Mouse (Mus musculus) megakaryocyte, embryonic 14.5 days (primary cell): ENCODE data around the gene Selp. TPM values are rescaled to one million over a fixed set of nuclear protein-coding genes. Genes with fewer than 3 reads are reported as not detected.
A peak's percentile ranks its signal among the peaks of the same experiment; 100 is the strongest.

ENCODE experiments used
- H3K27me3 ChIP-seq: replicated peaks from 2 replicates; pipeline ENCODE3; 2012; ENCODE audit warnings: inconsistent platforms
- H3K36me3 ChIP-seq: replicated peaks from 2 replicates; pipeline ENCODE3; 2012; ENCODE audit warnings: low read length, inconsistent platforms, mixed read lengths
- H3K4me1 ChIP-seq: 2 replicates; pipeline ENCODE4 v1.6.1; 2012; ENCODE audit warnings: inconsistent platforms
- H3K4me3 ChIP-seq: replicated peaks from 2 replicates; pipeline ENCODE3; 2012; ENCODE audit warnings: moderate library complexity, mild to moderate bottlenecking, inconsistent platforms
- H3K9me3 ChIP-seq: 2 replicates; pipeline ENCODE4 v1.6.1; 2012; ENCODE audit warnings: inconsistent platforms
- FLI1 ChIP-seq: IDR thresholded peaks from 2 replicates; pipeline ENCODE4 v1.6.1; 2012; ENCODE audit warnings: low read length, inconsistent platforms, mixed read lengths
- GATA1 ChIP-seq: IDR thresholded peaks from 3 replicates; pipeline ENCODE4 v1.6.1; 2012; ENCODE audit warnings: mixed read lengths, low read length, inconsistent platforms, borderline replicate concordance
- polyA plus RNA-seq: library from polyadenylated mRNA; stranded (reverse); fragments of >175 nt; gene quantifications from 2 replicates; pipeline ENCODE4 v1.2.3, GENCODE M21; 2012; ENCODE audit warnings: low replicate concordance; ENCODE audit not compliant: insufficient read depth

The Selp gene
- polyA plus RNA-seq, 1 experiment: 197 TPM

DNA sequence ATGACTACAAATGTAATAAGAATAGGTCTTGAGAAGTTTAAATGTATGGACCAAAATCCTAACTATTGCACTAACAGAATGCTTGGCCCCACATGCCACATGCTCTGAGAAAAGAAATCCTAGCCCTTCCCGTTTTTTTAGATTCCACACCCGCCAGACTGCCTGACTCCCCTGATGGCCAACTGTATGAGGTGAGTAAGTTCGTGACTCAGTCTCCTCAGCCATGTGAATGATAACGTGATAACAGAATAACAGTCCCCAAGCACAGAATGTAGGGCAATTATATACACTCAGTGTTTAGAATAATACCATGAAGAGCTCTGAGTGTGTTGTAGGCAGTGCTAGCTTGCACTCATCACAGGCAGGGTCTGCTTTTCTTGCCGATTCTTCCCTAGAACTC, 784 bp upstream of the Selp start:
- no peak for TF ChIP-seq FLI1
- Histone ChIP-seq H3K36me3 (peaks cover 6% of the 10 kb centered on the region), H3K4me3 (no peak overlapping the region), H3K27me3 (no peaks in the 10 kb centered on the region), H3K4me1 (peaks cover 93% of the 10 kb centered on the region), H3K9me3 (no peaks in the 10 kb centered on the region)

DNA sequence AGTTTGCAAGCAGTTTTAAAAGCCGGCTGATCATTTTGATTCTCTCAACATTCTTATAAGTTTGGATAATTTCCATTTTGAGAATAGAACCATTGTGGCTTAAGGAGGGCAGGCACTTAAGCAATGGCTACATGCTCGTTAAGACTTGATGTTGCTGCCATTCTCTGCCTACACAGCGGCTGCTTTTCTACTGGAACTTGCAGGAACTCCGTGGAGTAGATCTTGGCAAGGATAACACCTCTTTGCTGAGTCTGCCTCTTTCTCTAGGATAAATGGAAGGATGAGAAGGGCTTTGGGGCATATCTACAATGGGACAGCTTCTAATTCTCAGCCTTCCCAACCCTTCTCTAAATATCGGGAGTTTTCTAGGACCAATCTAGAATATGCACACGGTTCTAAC, 583 bp downstream of the Selp start:
- TF ChIP-seq FLI1 (no peak), GATA1 (no peak)

DNA sequence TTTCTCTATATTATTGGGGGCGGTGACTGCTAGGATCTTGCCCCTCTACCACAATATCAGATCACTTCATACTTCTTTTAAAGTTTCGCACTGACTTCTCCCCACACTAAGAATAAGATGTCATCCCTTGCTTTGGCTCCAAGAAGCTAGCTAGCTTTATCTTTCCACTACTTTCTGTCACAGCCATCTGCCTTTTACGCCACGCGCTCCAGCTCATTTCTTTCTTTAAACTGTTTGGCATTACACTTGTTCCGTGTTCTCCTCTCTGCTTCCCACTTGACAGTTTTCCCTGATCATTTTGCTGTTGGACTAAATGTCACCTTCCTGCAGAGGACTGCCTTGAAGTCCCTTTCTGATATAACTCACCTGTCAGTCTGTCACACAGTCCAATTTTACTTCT, 2.8 kb downstream of the Selp start:
- Histone ChIP-seq H3K27me3 (no peaks in the 10 kb centered on the region), H3K4me3 (peak overlapping the region; percentile 90), H3K4me1 (peaks cover 89% of the 10 kb centered on the region), H3K9me3 (no peaks in the 10 kb centered on the region), H3K36me3 (peaks cover 27% of the 10 kb centered on the region)
- TF ChIP-seq GATA1 (no peak), FLI1 (no peak)

More for the DNA sequence above, 583 bp downstream of the Selp start:
- H3K27me3 ChIP-seq: no peaks in the 10 kb centered on the region
- H3K9me3 ChIP-seq: no peaks in the 10 kb centered on the region
- peak overlapping the region; percentile 90 for H3K4me3 ChIP-seq
- H3K4me1 ChIP-seq: peaks cover 95% of the 10 kb centered on the region
- H3K36me3 ChIP-seq: peaks cover 13% of the 10 kb centered on the region

DNA sequence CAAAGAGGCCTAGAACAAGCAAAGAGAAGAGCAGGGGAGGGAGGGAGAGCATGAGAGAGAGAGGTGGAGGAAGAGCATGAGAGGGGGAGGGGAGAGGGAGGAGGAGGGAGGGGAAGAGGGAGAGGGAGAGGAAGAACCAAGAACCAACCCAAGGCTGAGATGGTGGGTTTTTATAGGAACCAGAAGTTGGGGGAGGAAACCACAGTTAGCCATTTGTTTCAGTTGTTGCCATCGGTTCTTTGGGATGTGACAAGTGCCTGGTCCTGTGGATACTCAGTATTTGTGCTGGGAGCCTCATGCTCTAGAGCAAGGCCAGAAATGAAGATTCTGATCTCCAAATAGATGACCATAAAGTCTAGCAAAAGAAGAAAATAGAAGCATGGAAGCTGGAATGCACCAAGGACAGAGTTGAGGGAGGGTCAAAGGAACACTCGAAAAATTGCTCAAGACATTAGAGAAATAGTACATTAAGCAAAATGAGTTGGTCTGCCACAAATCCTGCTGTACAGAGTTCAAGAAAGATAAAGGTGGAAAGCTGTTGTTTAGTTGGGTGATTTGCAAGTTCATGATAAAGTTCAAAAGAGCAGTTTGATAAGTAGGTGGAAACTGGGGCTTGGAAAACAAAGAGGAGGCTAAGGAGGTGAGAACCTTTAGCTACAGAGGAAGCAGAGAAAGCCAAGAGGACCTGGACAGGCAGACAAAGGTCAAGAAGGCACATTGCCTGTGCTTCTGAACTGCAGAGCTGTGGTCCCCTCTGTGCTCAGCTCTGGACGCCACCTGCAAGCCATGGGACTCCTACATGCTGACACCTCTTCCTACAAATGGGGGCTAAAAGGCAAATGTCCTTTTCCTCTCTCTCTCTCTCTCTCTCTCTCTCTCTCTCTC, 5.1 kb downstream of the Selp start:
- Histone ChIP-seq H3K4me3 (peak overlapping the region; percentile 83), H3K36me3 (peaks cover 48% of the 10 kb centered on the region), H3K4me1 (peaks cover 91% of the 10 kb centered on the region), H3K9me3 (no peaks in the 10 kb centered on the region), H3K27me3 (no peaks in the 10 kb centered on the region)
- TF ChIP-seq FLI1 (no peak), GATA1 (no peak)

DNA sequence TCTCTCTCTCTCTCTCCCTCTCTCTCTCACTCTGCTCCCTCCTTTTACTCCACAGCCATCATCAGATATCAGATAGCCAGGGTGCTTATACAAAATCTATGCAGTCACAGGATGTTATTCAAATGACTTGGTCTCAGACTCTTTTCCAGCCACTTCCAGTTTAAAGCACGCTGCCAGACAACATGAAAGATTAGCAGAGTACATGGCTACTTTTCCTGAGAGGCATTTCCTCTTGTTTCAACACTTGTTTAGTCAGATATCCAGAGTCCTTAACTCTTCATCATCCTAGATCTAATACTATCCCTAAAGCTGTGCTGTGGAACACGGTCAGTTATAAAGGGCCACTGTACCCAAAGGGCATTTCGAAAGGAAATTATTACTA, 5.7 kb downstream of the Selp start:
- Histone ChIP-seq H3K4me1 (peaks cover 87% of the 10 kb centered on the region), H3K4me3 (no peak overlapping the region), H3K9me3 (no peaks in the 10 kb centered on the region), H3K27me3 (no peaks in the 10 kb centered on the region), H3K36me3 (peaks cover 52% of the 10 kb centered on the region)
- no peak for TF ChIP-seq FLI1
- no peak for TF ChIP-seq GATA1

DNA sequence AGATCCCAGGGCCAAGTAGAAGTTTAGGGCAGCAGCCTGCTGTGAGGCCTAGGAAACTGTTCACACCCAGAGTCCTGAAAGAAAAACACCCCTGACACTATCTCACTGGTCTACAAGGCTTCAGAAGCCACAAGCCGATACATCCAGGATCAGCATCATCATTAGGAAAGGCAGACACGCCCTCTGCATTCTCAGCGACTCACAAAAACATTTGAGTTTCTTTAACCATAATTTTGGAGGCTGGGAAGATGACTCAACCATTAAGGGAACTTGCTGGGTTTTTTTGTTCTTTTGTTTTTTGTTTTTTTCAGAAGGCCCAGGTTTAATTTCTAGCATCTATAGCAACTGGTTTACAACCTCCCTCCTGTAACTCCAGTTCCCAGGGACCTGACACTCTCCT, 8.8 kb downstream of the Selp start:
- TF ChIP-seq FLI1 (no peak), GATA1 (no peak)
- no peak overlapping the region for H3K4me3 ChIP-seq
- H3K27me3 ChIP-seq: no peaks in the 10 kb centered on the region
- peaks cover 5% of the 10 kb centered on the region; the same call in 1 of the 2 replicates for H3K9me3 ChIP-seq
- peaks cover 78% of the 10 kb centered on the region for H3K4me1 ChIP-seq
- peaks cover 77% of the 10 kb centered on the region for H3K36me3 ChIP-seq

DNA sequence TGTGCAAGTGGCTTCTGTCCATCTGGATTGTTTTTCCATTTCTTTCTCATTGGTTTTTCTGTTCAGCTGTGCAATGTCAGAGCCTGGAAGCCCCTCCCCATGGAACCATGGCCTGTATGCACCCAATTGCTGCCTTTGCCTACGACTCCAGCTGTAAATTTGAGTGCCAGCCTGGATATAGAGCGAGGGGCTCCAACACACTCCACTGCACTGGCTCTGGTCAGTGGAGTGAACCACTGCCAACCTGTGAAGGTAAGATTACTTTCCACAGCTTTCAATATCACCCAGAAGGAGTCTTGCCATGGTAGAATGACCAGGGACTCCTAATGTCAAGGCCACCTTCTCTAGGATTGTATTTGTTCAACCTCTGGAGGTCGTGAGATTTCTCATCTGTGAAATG, 14.9 kb downstream of the Selp start:
- Histone ChIP-seq H3K4me3 (no peak overlapping the region), H3K4me1 (peaks cover 78% of the 10 kb centered on the region), H3K36me3 (peaks cover 88% of the 10 kb centered on the region), H3K9me3 (peaks cover 5% of the 10 kb centered on the region; the same call in 1 of the 2 replicates), H3K27me3 (no peaks in the 10 kb centered on the region)
- TF ChIP-seq FLI1: no peak

DNA sequence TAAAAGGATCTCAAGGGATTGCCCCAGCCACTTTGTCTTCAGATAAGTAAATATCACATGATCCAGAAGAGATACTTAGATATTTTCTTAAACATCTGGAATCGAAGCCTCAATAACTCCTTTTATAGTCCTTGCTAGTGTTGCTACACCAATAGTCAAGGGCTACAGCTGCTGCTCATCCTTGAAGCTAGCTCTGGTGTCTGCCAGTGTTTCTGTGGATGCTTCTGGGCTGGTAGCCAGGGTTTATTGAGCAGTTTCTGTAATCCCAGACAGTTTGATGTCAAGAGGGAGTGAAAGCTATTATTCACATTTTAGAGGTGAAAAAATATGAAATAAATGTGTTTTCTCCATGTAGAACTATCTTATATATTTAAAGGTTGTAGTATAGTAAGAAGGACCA, 17.5 kb downstream of the Selp start:
- Histone ChIP-seq H3K9me3 (peaks cover 5% of the 10 kb centered on the region; the same call in 1 of the 2 replicates), H3K4me3 (no peak overlapping the region), H3K27me3 (no peaks in the 10 kb centered on the region), H3K36me3 (peaks cover 82% of the 10 kb centered on the region), H3K4me1 (peaks cover 84% of the 10 kb centered on the region)
- TF ChIP-seq FLI1: no peak
- no peak for TF ChIP-seq GATA1

DNA sequence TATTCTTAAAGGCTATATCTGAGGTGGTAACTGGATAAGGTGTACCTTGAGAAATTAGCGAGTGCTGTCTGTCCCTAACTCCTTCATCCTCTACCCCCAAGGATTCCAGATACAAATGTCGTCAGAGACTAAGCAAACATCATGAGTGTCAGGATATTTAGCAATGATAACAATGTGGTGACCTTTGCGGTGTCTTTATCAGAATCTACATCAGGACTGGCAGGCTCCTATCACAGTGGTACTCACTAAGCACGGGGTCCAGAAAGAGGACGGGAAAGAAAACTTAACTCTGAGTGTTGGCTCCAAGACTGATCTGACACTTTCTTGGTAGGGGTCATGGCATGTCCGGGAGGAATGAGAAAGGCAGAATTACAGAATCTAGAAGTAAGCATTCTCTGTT, 19.0 kb downstream of the Selp start:
- Histone ChIP-seq H3K27me3 (no peaks in the 10 kb centered on the region), H3K36me3 (peaks cover 85% of the 10 kb centered on the region), H3K4me3 (no peak overlapping the region), H3K4me1 (peaks cover 92% of the 10 kb centered on the region), H3K9me3 (no peaks in the 10 kb centered on the region)
- TF ChIP-seq GATA1 (no peak), FLI1 (no peak)

DNA sequence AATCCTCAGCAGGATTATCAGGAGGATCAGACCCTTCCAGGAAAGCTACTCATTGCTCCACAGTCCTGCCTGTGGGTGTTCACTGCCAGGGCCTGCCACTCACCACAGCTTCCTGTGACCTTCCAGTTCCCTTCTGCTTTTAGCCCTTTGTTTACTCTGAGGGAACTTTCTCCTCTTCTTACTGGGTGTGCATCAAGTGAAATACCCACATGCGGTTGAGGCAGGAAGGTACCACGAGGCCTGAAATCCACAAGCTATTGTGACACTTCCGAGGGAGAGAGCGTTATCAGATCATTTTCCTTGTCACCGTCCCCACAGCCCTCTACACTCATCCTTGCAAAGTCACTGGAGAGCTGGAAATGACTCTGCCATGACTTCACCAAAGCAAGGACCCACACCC, 20.3 kb downstream of the Selp start:
- Histone ChIP-seq H3K36me3 (peaks cover 85% of the 10 kb centered on the region), H3K27me3 (no peaks in the 10 kb centered on the region), H3K4me1 (peaks cover 93% of the 10 kb centered on the region), H3K9me3 (no peaks in the 10 kb centered on the region), H3K4me3 (peak overlapping the region; percentile 78)
- TF ChIP-seq FLI1: peak; percentile 98
- peak; percentile 83; the same call in 2 of the 3 replicates for TF ChIP-seq GATA1

DNA sequence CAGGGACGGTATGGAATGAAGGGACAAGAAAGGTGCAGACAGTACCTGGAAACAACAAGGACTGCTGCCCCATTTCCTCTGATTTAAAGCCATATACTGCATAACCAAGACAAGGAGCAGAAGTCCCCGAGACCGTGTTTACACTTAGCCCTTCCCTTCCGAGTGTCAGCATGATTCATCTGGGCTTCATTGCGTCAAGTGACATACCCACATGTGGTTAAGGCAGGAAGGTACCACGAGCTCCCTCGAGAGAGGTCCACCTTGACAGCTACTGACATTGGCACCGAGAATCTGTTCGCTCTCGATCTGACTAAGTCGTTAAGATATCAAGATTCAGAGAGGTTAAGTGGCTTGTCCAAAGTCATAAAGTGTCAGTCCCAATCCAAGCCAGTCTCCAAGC, 20.9 kb downstream of the Selp start:
- H3K4me3 ChIP-seq: peak overlapping the region; percentile 87

More for the DNA sequence above, 20.9 kb downstream of the Selp start:
- Histone ChIP-seq H3K27me3 (no peaks in the 10 kb centered on the region), H3K36me3 (peaks cover 83% of the 10 kb centered on the region), H3K4me1 (peaks cover 90% of the 10 kb centered on the region), H3K9me3 (no peaks in the 10 kb centered on the region)
- TF ChIP-seq FLI1 (no peak), GATA1 (no peak)
